Mouse (Mus musculus) layer of hippocampus, postnatal 25 days (tissue): Measurements from ENCODE around the gene Cul7. TPM values are rescaled to one million over a fixed set of nuclear protein-coding genes. Genes with fewer than 3 reads are reported as not detected.
A peak's percentile ranks its signal among the peaks of the same experiment; 100 is the strongest.

Source experiments
- DNase-seq, 2 experiments: peaks; one replicate each; pipeline ENCODE4 v3.0.0; 2022; ENCODE audit warnings: mixed read lengths in 2 of 2, low spot score in 1 of 2; ENCODE audit errors: extremely low spot score in 1 of 2
- total RNA-seq, 2 experiments: library from RNA; stranded (reverse); gene quantifications; 2 replicates each; pipeline ENCODE4 v1.2.3; 2021

Gene Cul7
- total RNA-seq, 2 experiments from 2014 or later: 19.7 to 20.9 TPM

DNA sequence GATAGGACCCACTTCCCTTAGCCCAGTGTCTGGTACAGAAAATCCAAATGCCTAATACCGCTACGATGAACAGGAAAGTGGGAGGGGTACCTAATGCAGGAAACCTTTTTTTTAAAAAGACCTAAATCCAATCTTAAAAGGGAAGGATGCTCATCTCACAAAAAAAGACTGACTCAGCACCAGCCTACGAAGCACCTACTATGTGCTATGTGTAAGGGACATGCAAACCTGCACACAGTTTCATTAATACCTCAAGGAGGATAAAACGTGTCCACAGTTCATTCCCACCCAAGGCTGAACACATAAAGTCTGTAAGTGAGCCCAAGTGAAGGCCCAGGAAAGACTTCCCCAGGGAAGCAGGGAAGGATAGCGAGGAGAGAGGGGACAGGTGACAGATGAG, 52.4 kb downstream of the Cul7 start:
- DNase-seq: no peak

- no peak for DNase-seq
These were observed 54.1 kb downstream of the Cul7 start for GRCm38 (mm10) chr17:46703971-46704886.

GRCm38 (mm10) chr17:46704887-46705835, 55.0 kb downstream of the Cul7 start, which contains the start of gene Ppp2r5d:
Ppp2r5d (minus strand) TSS chr17:46705111.
- DNase-seq: peak; percentile 79 to 84

- no peak for DNase-seq
These were observed 56.4 kb downstream of the Cul7 start for GRCm38 (mm10) chr17:46706375-46707089.

- peak; percentile 82 to 86 for DNase-seq
These were observed 60.9 kb downstream of the Cul7 start, which contains the start of gene Pex6 for GRCm38 (mm10) chr17:46710959-46711597. Pex6 (plus strand) TSS chr17:46711463.

GRCm38 (mm10) chr17:46711612-46712271, 61.6 kb downstream of the Cul7 start:
- peak in 1 of 2 experiments; percentile 41 for DNase-seq

- DNase-seq: no peak
These were observed 62.3 kb downstream of the Cul7 start for GRCm38 (mm10) chr17:46712442-46712841.

GRCm38 (mm10) chr17:46713849-46714248, 63.7 kb downstream of the Cul7 start:
- DNase-seq: no peak

Other genes with a start within 250 kb of the Cul7 start
- gene Crip3, start 221.4 kb upstream of the Cul7 start, total RNA-seq: 1 to 10 TPM; 2.5 to 2.9 TPM
- gene Slc22a7, start 211.9 kb upstream of the Cul7 start, total RNA-seq: under 1 TPM in 1 of 2 experiments, not detected in 1; 0.32 TPM
- 100 to 1,000 TPM; 112 to 124 TPM for gene Ttbk1, start 162.7 kb upstream of the Cul7 start, total RNA-seq
- gene Dnph1, start 153.6 kb upstream of the Cul7 start, total RNA-seq: 1 to 10 TPM; 5.1 to 6.7 TPM
- 10 to 100 TPM; 51.1 to 57.4 TPM for gene Cul9, start 103.9 kb upstream of the Cul7 start, total RNA-seq
- gene Srf, start 94.2 kb upstream of the Cul7 start, total RNA-seq: 10 to 100 TPM; 75.9 to 80.6 TPM
- 1 to 10 TPM; 8.9 to 9.4 TPM for gene Ptk7, start 20.8 kb upstream of the Cul7 start, total RNA-seq
- gene Klc4, start 4.3 kb upstream of the Cul7 start, total RNA-seq: 10 to 100 TPM; 16.8 to 17.0 TPM
- 10 to 100 TPM; 51.5 to 57.4 TPM for gene Mrpl2, start 4.1 kb upstream of the Cul7 start, total RNA-seq
- gene Rrp36, start 24.0 kb downstream of the Cul7 start, total RNA-seq: 10 to 100 TPM; 16.3 to 18.1 TPM
- gene Mea1, start 28.5 kb downstream of the Cul7 start, total RNA-seq: 100 to 1,000 TPM in 1 of 2 experiments, 10 to 100 TPM in 1; 94.9 to 109 TPM
- 100 to 1,000 TPM; 180 to 197 TPM for gene Klhdc3, start 30.6 kb downstream of the Cul7 start, total RNA-seq
- gene Ppp2r5d, start 54.8 kb downstream of the Cul7 start, total RNA-seq: 10 to 100 TPM; 88.1 to 91.8 TPM
- 10 to 100 TPM; 52.7 to 53.5 TPM for gene Pex6, start 61.1 kb downstream of the Cul7 start, total RNA-seq
- gene Gnmt, start 78.8 kb downstream of the Cul7 start, total RNA-seq: under 1 TPM in 1 of 2 experiments, not detected in 1; 0.68 TPM
- 10 to 100 TPM; 62.3 to 68.2 TPM for gene Cnpy3, start 101.9 kb downstream of the Cul7 start, total RNA-seq
- gene Ptcra, start 113.4 kb downstream of the Cul7 start, total RNA-seq: not detected
- 10 to 100 TPM in 1 of 2 experiments, 1 to 10 TPM in 1; 7.5 to 10.5 TPM for gene 2310039H08Rik, start 122.3 kb downstream of the Cul7 start, total RNA-seq
- 10 to 100 TPM; 51.4 to 53.8 TPM for gene Rpl7l1, start 132.3 kb downstream of the Cul7 start, total RNA-seq
- 10 to 100 TPM; 47.5 to 60.3 TPM for gene Bicral, start 208.1 kb downstream of the Cul7 start, total RNA-seq
- 10 to 100 TPM; 34.6 to 36.7 TPM for gene Tbcc, start 240.3 kb downstream of the Cul7 start, total RNA-seq